Mouse (Mus musculus): ENCODE measurements at regions not wholly inside any gene's neighbourhood (a gene's known extent, or its start where the extent isn't known, plus 50 kb on each side); places are given as distances from the start of the nearest gene placed in this dataset.

DNA sequence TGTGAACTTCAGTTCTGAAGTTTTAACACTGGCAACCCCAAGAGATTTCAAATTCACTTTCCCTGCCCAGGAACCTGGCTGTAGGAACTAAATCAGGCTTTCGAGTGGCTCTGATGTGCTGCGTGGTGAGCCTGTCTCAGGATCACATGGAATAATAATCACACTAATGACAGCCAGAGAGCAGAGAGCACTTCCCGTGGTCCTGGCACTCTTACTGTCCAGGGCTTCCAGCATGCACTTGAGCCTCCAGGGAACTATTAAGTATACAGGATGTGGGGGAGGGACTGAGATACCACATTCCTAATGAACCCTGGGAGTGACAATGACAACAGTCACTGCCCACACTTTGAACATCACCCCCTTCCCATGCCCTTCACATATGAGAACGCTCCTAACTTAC is 90.2 kb downstream of the H2al1j start:
- Histone ChIP-seq H3K27ac (ENCODE audit: insufficient read depth, low read depth, low read length) (no peak overlapping the region), H3K36me3 (ENCODE audit: control insufficient read depth, insufficient read depth, low read length) (no peaks in the 10 kb centered on the region), H3K4me1 (ENCODE audit: control insufficient read depth, insufficient read depth, insufficient read length, low read length) (no peaks in the 10 kb centered on the region), H3K4me3 (ENCODE audit: low read depth, low read length) (no peak overlapping the region), H3K27me3 (ENCODE audit: control insufficient read depth, insufficient read depth, low read length) (no peaks in the 10 kb centered on the region)
- 57% methylated on average over 4 of the region's 4 CpGs for WGBS
- TF ChIP-seq CTCF (IDR thresholded peaks at IDR 0.05; ENCODE audit: extremely low read depth, insufficient read length, insufficient replicate concordance, low read depth, low read length) (no peak), POLR2A (IDR thresholded peaks at IDR 0.05; ENCODE audit: low read depth, low read length) (no peak)

DNA sequence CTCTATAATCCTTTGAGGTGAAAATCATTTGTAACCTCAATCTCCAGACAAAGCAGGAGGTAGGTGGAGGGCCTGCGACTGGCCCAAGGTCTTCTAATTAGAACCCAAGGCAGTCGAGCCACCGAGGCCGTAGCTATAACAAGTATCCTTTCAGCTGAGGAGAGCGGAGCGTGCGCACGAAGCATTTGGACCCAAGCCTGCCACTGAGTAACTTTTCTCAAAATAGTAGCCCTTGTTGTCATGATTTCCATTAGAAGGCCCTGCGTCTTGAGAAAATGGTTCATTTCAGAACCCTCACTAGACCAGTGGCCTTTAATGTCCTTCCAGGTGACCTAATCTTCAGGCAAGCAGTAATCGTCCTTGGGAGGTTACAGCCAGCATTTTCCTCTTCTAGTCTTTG is 90.6 kb downstream of the H2al1j start:
- Histone ChIP-seq H3K36me3 (ENCODE audit: control insufficient read depth, insufficient read depth, low read length) (no peaks in the 10 kb centered on the region), H3K4me3 (ENCODE audit: low read depth, low read length) (no peak overlapping the region), H3K27ac (ENCODE audit: insufficient read depth, low read depth, low read length) (no peak overlapping the region; the same call in 1 of the 2 replicates), H3K4me1 (ENCODE audit: control insufficient read depth, insufficient read depth, insufficient read length, low read length) (no peaks in the 10 kb centered on the region), H3K27me3 (ENCODE audit: control insufficient read depth, insufficient read depth, low read length) (no peaks in the 10 kb centered on the region)
- no peak for TF ChIP-seq POLR2A (IDR thresholded peaks at IDR 0.05; ENCODE audit: low read depth, low read length)
- no peak for TF ChIP-seq CTCF (IDR thresholded peaks at IDR 0.05; ENCODE audit: extremely low read depth, insufficient read length, insufficient replicate concordance, low read depth, low read length)
- 79% methylated on average over 10 of the region's 10 CpGs for WGBS

DNA sequence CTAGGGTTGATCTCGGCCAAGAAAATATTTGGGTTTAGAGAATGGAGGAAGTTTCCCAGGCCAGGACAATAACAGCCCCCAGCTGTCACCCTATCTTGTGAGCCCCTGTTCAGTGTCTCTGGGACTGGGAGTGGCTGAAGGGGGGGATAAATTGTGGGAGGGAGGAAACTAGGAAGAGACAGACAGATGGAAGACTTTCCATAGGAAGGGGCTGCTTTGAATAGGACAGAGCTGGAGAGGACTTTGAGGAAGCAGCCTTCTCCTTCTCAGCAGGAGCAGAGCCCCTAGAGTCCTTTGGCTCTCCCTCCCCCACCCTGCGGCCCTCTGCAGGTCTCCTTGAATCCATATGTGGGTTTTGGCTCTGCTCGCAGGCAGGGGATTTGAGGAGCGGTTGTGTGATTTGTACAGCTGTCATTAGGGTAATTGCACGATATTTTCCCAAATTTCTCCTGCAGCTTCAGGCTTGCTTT is 91.6 kb downstream of the H2al1j start:
- Histone ChIP-seq H3K36me3 (ENCODE audit: control insufficient read depth, insufficient read depth, low read length) (no peaks in the 10 kb centered on the region), H3K4me1 (ENCODE audit: control insufficient read depth, insufficient read depth, insufficient read length, low read length) (no peaks in the 10 kb centered on the region), H3K27ac (ENCODE audit: insufficient read depth, low read depth, low read length) (no peak overlapping the region), H3K27me3 (ENCODE audit: control insufficient read depth, insufficient read depth, low read length) (no peaks in the 10 kb centered on the region), H3K4me3 (ENCODE audit: low read depth, low read length) (no peak overlapping the region)
- TF ChIP-seq POLR2A (IDR thresholded peaks at IDR 0.05; ENCODE audit: low read depth, low read length) (no peak), CTCF (IDR thresholded peaks at IDR 0.05; ENCODE audit: extremely low read depth, insufficient read length, insufficient replicate concordance, low read depth, low read length) (no peak)
- WGBS, result 59% methylated on average over 5 of the region's 5 CpGs

DNA sequence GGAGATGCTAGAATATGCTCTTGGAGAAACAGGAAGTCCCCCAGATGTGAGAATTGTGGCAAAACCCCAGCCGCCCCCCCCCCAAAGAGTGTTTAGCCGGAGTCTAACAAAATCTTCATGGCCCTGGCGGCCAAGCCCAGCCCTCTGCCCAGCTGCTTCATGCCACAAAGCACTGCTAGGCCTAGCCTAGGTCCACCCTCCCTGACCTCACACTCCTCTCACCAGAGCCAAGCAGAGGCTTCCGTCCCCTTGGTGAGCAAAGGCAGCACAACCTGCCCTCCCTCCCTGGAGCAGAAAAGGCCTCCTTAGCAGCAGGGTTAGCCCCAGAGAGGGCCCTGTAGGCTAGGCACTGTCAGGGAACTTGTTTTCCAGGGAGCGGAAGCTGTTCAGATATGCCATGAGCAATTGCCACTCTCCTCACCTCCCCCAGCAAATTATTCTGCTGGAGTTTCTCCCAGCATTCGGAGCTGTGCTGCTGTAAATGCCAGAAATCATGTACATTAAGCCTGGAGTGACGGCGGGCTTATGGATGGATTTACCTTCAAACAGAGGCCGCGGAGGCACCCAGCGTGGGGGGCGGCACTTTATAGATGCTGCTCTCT is 104.9 kb downstream of the H2al1j start:
- Histone ChIP-seq H3K4me1 (ENCODE audit: control insufficient read depth, insufficient read depth, insufficient read length, low read length) (no peaks in the 10 kb centered on the region), H3K27ac (ENCODE audit: insufficient read depth, low read depth, low read length) (no peak overlapping the region), H3K4me3 (ENCODE audit: low read depth, low read length) (no peak overlapping the region), H3K27me3 (ENCODE audit: control insufficient read depth, insufficient read depth, low read length) (no peaks in the 10 kb centered on the region), H3K36me3 (ENCODE audit: control insufficient read depth, insufficient read depth, low read length) (no peaks in the 10 kb centered on the region)
- WGBS, result 88% methylated on average over 12 of the region's 12 CpGs
- TF ChIP-seq CTCF (IDR thresholded peaks at IDR 0.05; ENCODE audit: extremely low read depth, insufficient read length, insufficient replicate concordance, low read depth, low read length) (no peak), POLR2A (IDR thresholded peaks at IDR 0.05; ENCODE audit: low read depth, low read length) (no peak)

DNA sequence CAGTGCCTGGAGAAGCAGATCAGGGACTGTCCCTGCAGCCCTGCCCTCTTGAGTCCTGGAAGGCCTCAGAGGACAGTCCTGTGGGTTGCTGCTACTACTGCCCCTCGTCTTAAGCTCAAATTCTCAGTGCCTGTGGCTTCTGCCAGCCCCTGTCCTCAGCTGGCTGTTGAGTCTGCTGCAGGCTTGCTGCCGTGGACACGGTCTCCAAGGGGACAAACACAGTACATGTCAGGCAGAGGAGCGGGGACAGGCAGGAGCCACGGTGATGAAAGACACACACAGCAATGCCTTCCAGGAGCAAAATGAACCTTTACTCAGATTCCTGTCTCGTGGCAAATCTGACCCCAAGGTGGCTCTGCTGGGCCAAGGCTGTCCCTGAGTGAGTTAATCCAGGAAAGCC is 107.7 kb downstream of the H2al1j start:
- Histone ChIP-seq H3K4me1 (ENCODE audit: control insufficient read depth, insufficient read depth, insufficient read length, low read length) (no peaks in the 10 kb centered on the region), H3K27me3 (ENCODE audit: control insufficient read depth, insufficient read depth, low read length) (no peaks in the 10 kb centered on the region), H3K4me3 (ENCODE audit: low read depth, low read length) (no peak overlapping the region), H3K36me3 (ENCODE audit: control insufficient read depth, insufficient read depth, low read length) (no peaks in the 10 kb centered on the region), H3K27ac (ENCODE audit: insufficient read depth, low read depth, low read length) (no peak overlapping the region)
- 76% methylated on average over 6 of the region's 6 CpGs for WGBS
- TF ChIP-seq CTCF (IDR thresholded peaks at IDR 0.05; ENCODE audit: extremely low read depth, insufficient read length, insufficient replicate concordance, low read depth, low read length) (no peak), POLR2A (IDR thresholded peaks at IDR 0.05; ENCODE audit: low read depth, low read length) (no peak)

DNA sequence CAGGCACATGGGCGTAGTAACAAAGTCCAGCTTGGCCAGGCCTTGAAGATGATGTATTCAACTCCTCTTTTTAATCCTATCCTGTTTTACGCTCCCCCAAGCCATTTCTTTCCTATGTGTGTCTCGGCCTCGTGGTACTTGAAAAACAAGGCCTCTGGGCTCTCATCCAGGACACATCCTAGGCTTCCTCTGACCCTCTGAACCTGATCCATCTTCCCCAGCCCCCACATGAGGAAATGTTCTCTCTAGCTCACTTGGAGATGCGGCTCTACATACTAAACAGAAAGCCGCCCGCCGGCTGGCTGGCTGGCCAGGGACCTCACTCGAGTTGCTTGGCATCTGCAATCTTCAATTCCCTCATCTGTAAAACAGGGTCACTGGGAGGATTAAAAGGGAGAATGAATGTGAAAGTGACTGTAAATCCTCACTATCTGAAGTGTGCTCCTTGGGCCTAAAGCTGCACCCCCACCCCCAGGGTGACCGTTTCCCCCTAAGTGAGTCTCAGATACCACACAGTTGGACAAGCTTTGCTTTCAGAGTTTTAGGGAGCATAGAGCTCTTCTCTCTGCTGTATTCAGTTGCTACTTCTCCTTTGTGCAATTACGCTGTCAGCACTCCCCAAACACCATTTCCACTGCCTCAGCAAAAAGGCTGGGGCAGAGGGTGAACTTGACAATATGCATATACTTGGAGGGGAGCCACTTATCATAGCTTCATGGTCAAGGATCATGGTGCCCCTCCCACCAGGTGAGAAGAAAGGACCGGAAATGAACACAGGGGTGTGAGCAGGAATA is 109.7 kb downstream of the H2al1j start:
- Histone ChIP-seq H3K4me3 (ENCODE audit: low read depth, low read length) (no peak overlapping the region), H3K27me3 (ENCODE audit: control insufficient read depth, insufficient read depth, low read length) (no peaks in the 10 kb centered on the region), H3K36me3 (ENCODE audit: control insufficient read depth, insufficient read depth, low read length) (no peaks in the 10 kb centered on the region), H3K27ac (ENCODE audit: insufficient read depth, low read depth, low read length) (no peak overlapping the region), H3K4me1 (ENCODE audit: control insufficient read depth, insufficient read depth, insufficient read length, low read length) (no peaks in the 10 kb centered on the region)
- TF ChIP-seq CTCF (IDR thresholded peaks at IDR 0.05; ENCODE audit: extremely low read depth, insufficient read length, insufficient replicate concordance, low read depth, low read length), result no peak
- no peak for TF ChIP-seq POLR2A (IDR thresholded peaks at IDR 0.05; ENCODE audit: low read depth, low read length)
- WGBS, result 62% methylated on average over 12 of the region's 12 CpGs

DNA sequence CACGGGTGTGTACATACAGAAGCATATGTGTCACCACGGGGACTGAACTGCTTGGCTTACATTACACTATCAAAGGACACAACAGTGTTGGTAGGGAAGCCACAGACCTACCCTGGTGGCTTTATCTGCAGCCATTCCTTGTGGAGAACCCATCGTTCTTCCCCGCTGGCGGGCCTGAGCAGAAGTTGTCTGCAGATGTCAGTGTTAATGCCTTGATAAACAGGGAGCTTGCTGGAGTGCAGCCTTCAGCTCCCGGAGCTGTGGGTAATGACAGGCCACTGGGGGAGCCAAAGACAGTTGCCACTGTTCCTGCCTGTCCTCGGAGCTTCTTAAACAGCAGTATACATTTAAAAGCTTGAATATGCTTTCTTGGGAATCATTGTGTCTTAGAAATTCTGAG is 115.9 kb downstream of the H2al1j start:
- Histone ChIP-seq H3K36me3 (ENCODE audit: control insufficient read depth, insufficient read depth, low read length) (no peaks in the 10 kb centered on the region), H3K27me3 (ENCODE audit: control insufficient read depth, insufficient read depth, low read length) (no peaks in the 10 kb centered on the region), H3K4me3 (ENCODE audit: low read depth, low read length) (no peak overlapping the region), H3K27ac (ENCODE audit: insufficient read depth, low read depth, low read length) (no peak overlapping the region), H3K4me1 (ENCODE audit: control insufficient read depth, insufficient read depth, insufficient read length, low read length) (no peaks in the 10 kb centered on the region)
- WGBS, result 64% methylated on average over 7 of the region's 7 CpGs
- no peak for TF ChIP-seq POLR2A (IDR thresholded peaks at IDR 0.05; ENCODE audit: low read depth, low read length)
- TF ChIP-seq CTCF (IDR thresholded peaks at IDR 0.05; ENCODE audit: extremely low read depth, insufficient read length, insufficient replicate concordance, low read depth, low read length), result no peak
